Mouse (Mus musculus): ENCODE results near the gene Spata22. TPM values are rescaled to one million over a fixed set of nuclear protein-coding genes. Genes with fewer than 3 reads are reported as not detected.

The Spata22 gene
- polyA plus RNA-seq (2012; rRNA removed) = not detected in 2 replicates

DNA sequence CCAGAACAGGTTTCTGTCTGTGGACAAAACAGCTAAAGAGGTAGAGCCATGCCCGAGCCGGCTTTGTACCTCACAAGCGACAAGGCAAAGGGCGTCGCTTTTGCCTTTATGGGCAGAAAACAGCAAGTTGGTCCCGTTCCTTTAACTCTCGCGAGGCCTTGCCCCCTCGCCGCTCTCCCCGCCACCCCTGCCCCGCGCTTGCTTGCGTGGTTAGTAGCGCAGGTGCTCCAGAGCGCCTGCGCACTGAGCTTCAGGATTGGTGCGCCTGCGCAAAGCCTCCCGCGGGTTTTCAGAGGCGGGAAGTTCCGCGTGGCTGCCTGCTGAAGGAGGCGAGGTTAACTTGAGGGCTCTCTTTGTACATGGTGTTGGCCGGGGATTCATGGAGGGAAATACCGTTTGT is at the start of gene Spata22, which contains the start of the genes Aspa and Gm49340:
Gene Spata22 (plus strand): TSS at position 300 of the 400 bp plus-strand sequence.
Gene Aspa (minus strand): TSS at position 155 of the 400 bp plus-strand sequence.
Gene Gm49340 (plus strand): TSS at position 300 of the 400 bp plus-strand sequence.
- no peak for TF ChIP-seq CTCF (IDR thresholded peaks at IDR 0.05; ENCODE audit: borderline replicate concordance, control insufficient read depth, extremely low read depth, insufficient read depth, low read length, poor library complexity)
- TF ChIP-seq POLR2A (IDR thresholded peaks at IDR 0.05; ENCODE audit: control insufficient read depth, extremely low read depth, insufficient read depth, low read length, poor library complexity) = no peak
- Histone ChIP-seq H3K4me1 (replicated peaks; ENCODE audit: control insufficient read depth, insufficient read depth, low read length) (no peaks in the 10 kb centered on the region), H3K36me3 (ENCODE audit: control insufficient read depth, insufficient read depth, low read length) (no peaks in the 10 kb centered on the region), H3K27ac (ENCODE audit: control insufficient read depth, insufficient read depth, low read length) (no peak within 1 kb of the TSS), H3K27me3 (ENCODE audit: control insufficient read depth, insufficient read depth, low read length) (no peaks in the 10 kb centered on the region), H3K4me3 (ENCODE audit: control insufficient read depth, insufficient read depth, low read length) (no peak within 1 kb of the TSS)
- no peak for DNase-seq
- 89% methylated on average over 27 of the region's 27 CpGs for WGBS

DNA sequence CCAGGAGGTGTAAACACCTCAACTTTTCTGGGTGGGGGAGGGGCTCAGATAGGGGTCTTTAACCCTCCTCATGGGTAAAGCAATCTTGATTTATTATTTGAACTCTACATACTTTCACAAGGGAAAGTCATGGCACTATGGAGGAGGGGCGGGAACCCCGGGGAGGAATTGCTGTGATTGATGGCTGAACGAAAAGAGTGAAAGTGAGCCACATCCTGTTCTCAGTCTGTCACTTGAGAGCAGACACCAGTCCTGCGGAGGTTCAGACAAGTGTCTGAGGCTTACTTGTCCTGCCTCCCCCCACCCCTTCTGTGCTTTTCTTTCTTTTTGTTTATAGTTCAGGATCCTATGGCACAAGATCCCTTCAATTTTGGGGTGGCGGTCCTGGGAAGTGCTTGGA is 48.8 kb upstream of the Spata22 start:
- H3K4me3 ChIP-seq (ENCODE audit: control insufficient read depth, insufficient read depth, low read length) = no peak overlapping the region
- WGBS = 19% methylated on average over 5 of the region's 5 CpGs

DNA sequence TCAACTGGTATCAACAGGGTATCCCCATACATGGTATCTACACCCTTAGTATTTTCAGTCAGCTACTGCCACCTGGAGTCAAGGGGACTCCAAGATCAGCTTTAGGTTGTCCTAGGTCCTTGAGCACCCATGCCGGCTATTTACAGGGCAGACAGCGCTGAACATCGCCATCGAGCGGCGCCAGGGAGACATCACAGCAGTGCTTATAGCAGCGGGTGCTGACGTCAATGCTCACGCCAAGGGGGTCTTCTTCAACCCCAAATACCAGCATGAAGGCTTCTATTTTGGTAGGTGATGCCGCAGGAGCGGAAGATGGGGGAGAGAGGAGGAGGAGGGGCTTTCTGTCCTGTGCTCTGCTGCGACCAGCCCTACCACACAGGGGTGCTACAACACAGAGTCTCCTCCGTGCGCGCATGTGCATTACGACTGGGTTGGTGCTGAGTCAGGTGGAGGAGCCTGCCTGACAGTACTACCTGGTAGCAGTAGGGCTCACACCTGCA is 48.0 kb upstream of the Spata22 start:
- Histone ChIP-seq H3K36me3 (ENCODE audit: control insufficient read depth, insufficient read depth, low read length) (no peaks in the 10 kb centered on the region), H3K4me1 (replicated peaks; ENCODE audit: control insufficient read depth, insufficient read depth, low read length) (no peaks in the 10 kb centered on the region), H3K27ac (ENCODE audit: control insufficient read depth, insufficient read depth, low read length) (no peak overlapping the region), H3K27me3 (ENCODE audit: control insufficient read depth, insufficient read depth, low read length) (no peaks in the 10 kb centered on the region), H3K4me3 (ENCODE audit: control insufficient read depth, insufficient read depth, low read length) (no peak overlapping the region)
- TF ChIP-seq POLR2A (IDR thresholded peaks at IDR 0.05; ENCODE audit: control insufficient read depth, extremely low read depth, insufficient read depth, low read length, poor library complexity) = no peak
- TF ChIP-seq CTCF (IDR thresholded peaks at IDR 0.05; ENCODE audit: borderline replicate concordance, control insufficient read depth, extremely low read depth, insufficient read depth, low read length, poor library complexity) = no peak
- WGBS = 4% methylated on average over 16 of the region's 16 CpGs
- peak; percentile 19 for DNase-seq

More for the DNA sequence above, 48.8 kb upstream of the Spata22 start:
- TF ChIP-seq POLR2A (IDR thresholded peaks at IDR 0.05; ENCODE audit: control insufficient read depth, extremely low read depth, insufficient read depth, low read length, poor library complexity) = no peak
- TF ChIP-seq CTCF (IDR thresholded peaks at IDR 0.05; ENCODE audit: borderline replicate concordance, control insufficient read depth, extremely low read depth, insufficient read depth, low read length, poor library complexity) = no peak
- Histone ChIP-seq H3K36me3 (ENCODE audit: control insufficient read depth, insufficient read depth, low read length) (no peaks in the 10 kb centered on the region), H3K27ac (ENCODE audit: control insufficient read depth, insufficient read depth, low read length) (no peak overlapping the region), H3K27me3 (ENCODE audit: control insufficient read depth, insufficient read depth, low read length) (no peaks in the 10 kb centered on the region), H3K4me1 (replicated peaks; ENCODE audit: control insufficient read depth, insufficient read depth, low read length) (no peaks in the 10 kb centered on the region)
- DNase-seq = no peak

DNA sequence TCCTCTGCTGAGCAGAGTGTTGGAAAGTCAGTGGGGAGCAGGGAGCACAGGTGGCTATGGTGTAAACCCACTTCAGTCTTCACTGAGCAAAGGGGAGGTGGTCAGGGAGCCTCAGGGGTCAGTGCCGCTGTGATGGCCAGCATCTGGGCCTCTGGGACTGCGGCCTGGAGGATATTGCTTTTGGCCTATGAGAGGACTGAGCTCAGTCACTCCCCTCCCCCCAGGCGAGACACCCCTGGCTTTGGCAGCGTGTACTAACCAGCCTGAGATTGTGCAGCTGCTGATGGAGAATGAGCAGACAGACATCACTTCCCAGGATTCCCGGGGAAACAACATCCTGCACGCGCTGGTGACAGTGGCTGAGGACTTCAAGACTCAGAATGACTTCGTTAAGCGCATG is 46.2 kb upstream of the Spata22 start:
- 85% methylated on average over 9 of the region's 9 CpGs for WGBS
- H3K4me1 ChIP-seq (replicated peaks; ENCODE audit: control insufficient read depth, insufficient read depth, low read length) = no peaks in the 10 kb centered on the region
- H3K36me3 ChIP-seq (ENCODE audit: control insufficient read depth, insufficient read depth, low read length) = no peaks in the 10 kb centered on the region
- TF ChIP-seq CTCF (IDR thresholded peaks at IDR 0.05; ENCODE audit: borderline replicate concordance, control insufficient read depth, extremely low read depth, insufficient read depth, low read length, poor library complexity) = no peak
- no peak for TF ChIP-seq POLR2A (IDR thresholded peaks at IDR 0.05; ENCODE audit: control insufficient read depth, extremely low read depth, insufficient read depth, low read length, poor library complexity)
- no peak overlapping the region for H3K4me3 ChIP-seq (ENCODE audit: control insufficient read depth, insufficient read depth, low read length)
- no peaks in the 10 kb centered on the region for H3K27me3 ChIP-seq (ENCODE audit: control insufficient read depth, insufficient read depth, low read length)
- H3K27ac ChIP-seq (ENCODE audit: control insufficient read depth, insufficient read depth, low read length) = no peak overlapping the region
- DNase-seq = no peak

DNA sequence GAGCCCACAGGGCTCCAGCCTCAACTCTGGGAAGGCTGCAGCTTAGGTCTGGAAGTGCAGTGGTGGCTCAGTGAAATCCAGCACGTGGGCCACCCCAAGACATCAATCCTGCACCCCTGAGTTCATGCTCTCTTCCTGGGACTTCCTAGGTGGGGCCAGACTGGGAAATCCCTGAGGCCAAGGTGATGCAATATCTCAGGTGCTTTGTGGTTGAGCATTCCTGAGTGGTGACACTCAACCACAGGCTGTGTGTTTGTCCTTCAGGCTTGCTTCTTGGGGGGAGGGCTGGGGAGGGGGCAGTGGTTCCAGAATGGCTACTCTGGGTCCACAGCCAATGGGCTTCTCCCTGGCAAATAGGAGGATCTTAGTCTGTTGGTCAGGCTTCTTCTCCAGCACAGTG is 45.6 kb upstream of the Spata22 start:
- H3K4me1 ChIP-seq (replicated peaks; ENCODE audit: control insufficient read depth, insufficient read depth, low read length) = no peaks in the 10 kb centered on the region
- TF ChIP-seq CTCF (IDR thresholded peaks at IDR 0.05; ENCODE audit: borderline replicate concordance, control insufficient read depth, extremely low read depth, insufficient read depth, low read length, poor library complexity) = no peak
- no peak for TF ChIP-seq POLR2A (IDR thresholded peaks at IDR 0.05; ENCODE audit: control insufficient read depth, extremely low read depth, insufficient read depth, low read length, poor library complexity)
- 35% methylated on average over 1 of the region's 1 CpGs for WGBS
- no peaks in the 10 kb centered on the region for H3K27me3 ChIP-seq (ENCODE audit: control insufficient read depth, insufficient read depth, low read length)
- no peak overlapping the region for H3K27ac ChIP-seq (ENCODE audit: control insufficient read depth, insufficient read depth, low read length)
- no peaks in the 10 kb centered on the region for H3K36me3 ChIP-seq (ENCODE audit: control insufficient read depth, insufficient read depth, low read length)
- no peak for DNase-seq
- no peak overlapping the region for H3K4me3 ChIP-seq (ENCODE audit: control insufficient read depth, insufficient read depth, low read length)

DNA sequence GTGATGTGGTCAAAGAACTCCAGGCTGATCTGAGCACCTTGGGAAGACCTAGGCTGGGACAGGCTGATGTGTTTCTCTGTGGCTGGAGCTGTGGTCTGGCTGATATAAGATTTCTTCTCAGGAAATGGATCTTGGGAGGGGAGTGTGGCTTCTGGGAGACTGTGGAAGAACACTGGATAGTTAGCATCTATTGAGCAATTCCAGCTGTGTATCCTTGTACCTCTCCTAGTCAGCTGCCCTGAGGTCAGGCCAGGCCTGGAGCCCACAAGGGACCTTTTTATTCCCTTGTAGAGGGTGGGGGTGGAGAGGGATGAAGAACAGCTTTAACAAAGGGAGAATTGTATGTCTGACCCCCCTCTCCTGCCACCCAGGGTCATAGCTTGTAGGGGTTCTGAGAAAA is 45.2 kb upstream of the Spata22 start:
- H3K4me3 ChIP-seq (ENCODE audit: control insufficient read depth, insufficient read depth, low read length) = no peak overlapping the region
- no peak overlapping the region for H3K27ac ChIP-seq (ENCODE audit: control insufficient read depth, insufficient read depth, low read length)
- TF ChIP-seq POLR2A (IDR thresholded peaks at IDR 0.05; ENCODE audit: control insufficient read depth, extremely low read depth, insufficient read depth, low read length, poor library complexity) (no peak), CTCF (IDR thresholded peaks at IDR 0.05; ENCODE audit: borderline replicate concordance, control insufficient read depth, extremely low read depth, insufficient read depth, low read length, poor library complexity) (no peak)
- no peak for DNase-seq
- no peaks in the 10 kb centered on the region for H3K4me1 ChIP-seq (replicated peaks; ENCODE audit: control insufficient read depth, insufficient read depth, low read length)
- H3K27me3 ChIP-seq (ENCODE audit: control insufficient read depth, insufficient read depth, low read length) = no peaks in the 10 kb centered on the region
- no peaks in the 10 kb centered on the region for H3K36me3 ChIP-seq (ENCODE audit: control insufficient read depth, insufficient read depth, low read length)

DNA sequence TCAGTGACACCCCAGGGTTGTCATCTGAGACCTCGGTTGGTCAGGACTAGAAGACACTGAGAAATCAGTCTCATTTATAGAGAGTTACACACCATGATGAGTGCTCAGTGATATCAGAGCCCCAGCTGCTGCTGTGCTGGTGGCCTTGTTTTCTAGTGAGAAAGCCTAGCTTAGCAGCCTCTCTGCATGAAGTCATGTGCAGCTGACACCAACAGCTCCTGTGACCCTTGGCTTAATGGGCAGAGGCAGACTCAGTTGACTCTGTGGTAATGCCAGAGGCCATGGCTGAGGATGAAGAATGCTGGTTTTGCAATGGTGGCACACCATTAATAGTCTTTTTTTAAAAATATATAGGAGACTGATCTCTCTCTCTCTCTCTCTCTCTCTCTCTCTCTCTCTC is 39.9 kb upstream of the Spata22 start:
- no peaks in the 10 kb centered on the region for H3K27me3 ChIP-seq (ENCODE audit: control insufficient read depth, insufficient read depth, low read length)
- 83% methylated on average over 1 of the region's 1 CpGs for WGBS
- no peak for DNase-seq
- no peak for TF ChIP-seq CTCF (IDR thresholded peaks at IDR 0.05; ENCODE audit: borderline replicate concordance, control insufficient read depth, extremely low read depth, insufficient read depth, low read length, poor library complexity)
- TF ChIP-seq POLR2A (IDR thresholded peaks at IDR 0.05; ENCODE audit: control insufficient read depth, extremely low read depth, insufficient read depth, low read length, poor library complexity) = no peak
- H3K27ac ChIP-seq (ENCODE audit: control insufficient read depth, insufficient read depth, low read length) = no peak overlapping the region
- H3K36me3 ChIP-seq (ENCODE audit: control insufficient read depth, insufficient read depth, low read length) = no peaks in the 10 kb centered on the region
- H3K4me3 ChIP-seq (ENCODE audit: control insufficient read depth, insufficient read depth, low read length) = no peak overlapping the region
- no peaks in the 10 kb centered on the region for H3K4me1 ChIP-seq (replicated peaks; ENCODE audit: control insufficient read depth, insufficient read depth, low read length)
